Mouse (Mus musculus) cerebellum, postnatal 14 days (tissue): Measurements from ENCODE around the gene Gga1.

ENCODE experiments used
- DNase-seq, 2 experiments: peaks; one replicate each; pipeline ENCODE4 v3.0.0; 2021; ENCODE audit warnings: mixed read lengths in 2 of 2

Gene Gga1

DNA sequence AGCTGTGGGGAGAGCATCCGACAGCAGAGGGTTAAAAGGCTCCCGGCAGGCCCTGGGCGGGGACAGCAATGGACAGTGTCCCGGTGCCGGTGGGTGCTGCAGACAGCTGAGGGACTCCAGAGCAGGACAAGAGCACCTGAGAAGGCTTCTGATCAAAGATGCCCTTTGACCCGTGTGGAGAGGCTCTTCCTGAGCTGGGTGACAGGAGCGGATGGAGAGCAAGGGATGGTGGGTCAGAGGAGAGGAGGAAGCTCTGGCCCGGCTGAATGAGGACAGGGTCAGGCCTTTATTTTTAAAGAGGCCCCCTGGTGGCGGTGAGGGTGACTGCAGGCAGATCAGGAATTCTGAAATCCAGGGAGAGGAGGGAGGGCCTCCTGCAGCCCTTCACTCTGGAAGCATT, 65.7 kb downstream of the Gga1 start:
- peak; percentile 93 for DNase-seq
